Comparison of ENCODE assay signal across 13 mouse cellular contexts in the genomic region with DNA sequence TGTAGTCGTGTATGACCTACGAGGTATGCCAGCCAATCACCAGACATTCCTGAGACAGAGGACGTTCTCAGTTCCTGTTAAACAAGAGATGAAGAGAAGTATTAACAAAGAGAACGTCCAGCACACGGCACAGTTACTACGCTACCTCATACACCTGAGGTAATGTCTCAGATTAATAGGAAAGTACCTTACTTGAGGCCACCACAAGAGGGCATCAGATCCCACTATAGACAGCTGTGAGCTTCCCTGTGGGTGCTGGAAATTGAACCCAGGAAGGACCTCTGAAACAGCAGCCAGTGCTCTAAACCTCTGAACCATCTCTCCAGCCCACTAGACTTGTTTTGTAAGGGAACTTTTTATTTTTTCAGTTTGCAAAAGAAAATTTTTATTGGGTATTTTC. TPM values are rescaled to one million over a fixed set of nuclear protein-coding genes. Genes with fewer than 3 reads are reported as not detected.
DNase-seq lines count a peak whose midpoint lies in the region; ATAC-seq and TF ChIP-seq lines count a peak whose summit lies in the region.
"Had no signal": no experiment of that assay in that cellular context is flagged by ENCODE, and none has a peak within 500 bp of the region (broad histone marks: within the 10 kb centered on the region; RNA-seq: fewer than 3 reads in every experiment).

No protein-coding gene starts in this region.

- H3K79me2 ChIP-seq in MEL (ENCODE audit: control insufficient read depth, insufficient read depth, low read length, poor library complexity) = no peaks in the 10 kb centered on the region

- no peak overlapping the region for H3K4me2 ChIP-seq in midbrain, embryonic 14.5 days (ENCODE audit: low read length)
- H3K4me2 ChIP-seq in midbrain, embryonic 11.5 days = no peak overlapping the region
- H3K4me2 ChIP-seq in midbrain, embryonic 16.5 days (ENCODE audit: low read length) = no peak overlapping the region
- H3K4me2 ChIP-seq: limb, embryonic 13.5 days had no signal

- no peak for TF ChIP-seq EP300 in MEL (IDR thresholded peaks at IDR 0.05; ENCODE audit: low read depth in 1 of 2, low read length in 2 of 2)

- DNase-seq in heart, adult 11 months = peak; percentile 44
- no peak for DNase-seq in heart, postnatal 14 days
- DNase-seq in midbrain, embryonic 14.5 days = peak; percentile 44
- no peak for DNase-seq in midbrain, embryonic 11.5 days (ENCODE audit: low spot score, missing footprints)
- DNase-seq in MEL (ENCODE audit: low read depth, low spot score) = peak; percentile 49
- no peak for DNase-seq in cerebellum, postnatal 25 days
- DNase-seq: cerebellum, postnatal 10 days; heart, postnatal 10 days; kidney, postnatal 14 days had no signal

- peak; percentile 26 to 54 (median 53); a peak in 4 of 6 replicates for TF ChIP-seq CTCF in MEL (IDR thresholded peaks at IDR 0.05 in 2 of 3, conservative IDR thresholded peaks at IDR 0.05 in 1 of 3; ENCODE audit: control insufficient read depth in 1 of 3, insufficient read depth in 1 of 3, low read depth in 2 of 3, low read length in 3 of 3, poor library complexity in 1 of 3, severe bottlenecking in 1 of 3)

- no peak for ATAC-seq in midbrain, embryonic 14.5 days (ENCODE audit: low FRiP score, low TSS enrichment)
- ATAC-seq in midbrain, embryonic 11.5 days (ENCODE audit: low FRiP score) = no peak
- ATAC-seq in neutrophil, adult 5-6 weeks (ENCODE audit: extremely low read depth, insufficient number of reproducible peaks, low FRiP score, poor library complexity, severe bottlenecking) = peak; percentile 55; the same call in 1 of the 2 replicates
- no peak for ATAC-seq in midbrain, embryonic 16.5 days
- ATAC-seq: forebrain, embryonic 16.5 days had no signal

- no peak for TF ChIP-seq POLR2A in MEL (IDR thresholded peaks at IDR 0.05; ENCODE audit: control insufficient read depth in 1 of 2, insufficient read depth in 1 of 2, low read depth in 1 of 2, low read length in 2 of 2, poor library complexity in 1 of 2)

- H3K4me3 ChIP-seq in midbrain, embryonic 14.5 days (replicated peaks; ENCODE audit: low read depth, low read length) = no peak overlapping the region
- H3K4me3 ChIP-seq in midbrain, embryonic 11.5 days (ENCODE audit: low read depth, low read length) = no peak overlapping the region
- H3K4me3 ChIP-seq in MEL (ENCODE audit: control insufficient read depth in 1 of 2, insufficient read depth in 1 of 2, low read depth in 2 of 2, low read length in 2 of 2) = no peak overlapping the region
- H3K4me3 ChIP-seq in midbrain, embryonic 16.5 days (ENCODE audit: low read depth, low read length) = no peak overlapping the region
- H3K4me3 ChIP-seq: limb, embryonic 13.5 days had no signal

- no peaks in the 10 kb centered on the region for H3K27me3 ChIP-seq in midbrain, embryonic 14.5 days (ENCODE audit: control insufficient read depth, insufficient read depth, low read length)
- no peaks in the 10 kb centered on the region for H3K27me3 ChIP-seq in midbrain, embryonic 11.5 days (ENCODE audit: control insufficient read depth, insufficient read depth, low read length)
- H3K27me3 ChIP-seq in MEL (ENCODE audit: control insufficient read depth in 1 of 2, insufficient read depth in 2 of 2, low read length in 2 of 2) = no peaks in the 10 kb centered on the region
- no peaks in the 10 kb centered on the region for H3K27me3 ChIP-seq in midbrain, embryonic 16.5 days (ENCODE audit: control insufficient read depth, insufficient read depth, low read depth, low read length)
- H3K27me3 ChIP-seq: limb, embryonic 13.5 days had no signal

- no peaks in the 10 kb centered on the region for H3K4me1 ChIP-seq in midbrain, embryonic 14.5 days (ENCODE audit: control insufficient read depth, insufficient read depth, low read length)
- no peaks in the 10 kb centered on the region for H3K4me1 ChIP-seq in midbrain, embryonic 11.5 days (ENCODE audit: control insufficient read depth, insufficient read depth, low read length)
- peaks cover 2 to 8% of the 10 kb centered on the region in 2 experiments; a peak in 3 of 4 replicates for H3K4me1 ChIP-seq in MEL (ENCODE audit: control insufficient read depth in 1 of 2, insufficient read depth in 2 of 2, low read length in 2 of 2)
- no peaks in the 10 kb centered on the region for H3K4me1 ChIP-seq in midbrain, embryonic 16.5 days (ENCODE audit: control insufficient read depth, insufficient read depth, low read length)
- H3K4me1 ChIP-seq: limb, embryonic 13.5 days had no signal

- 73% methylated on average over 6 of the region's 6 CpGs for WGBS in midbrain, embryonic 14.5 days
- 71% methylated on average over 6 of the region's 6 CpGs for WGBS in midbrain, embryonic 11.5 days
- 75% methylated on average over 6 of the region's 6 CpGs for WGBS in midbrain, embryonic 16.5 days

- peak; percentile 27 for TF ChIP-seq RAD21 in MEL (IDR thresholded peaks at IDR 0.05; ENCODE audit: low read depth, low read length)

- peaks cover 48% of the 10 kb centered on the region for H3K36me3 ChIP-seq in midbrain, embryonic 14.5 days (ENCODE audit: control insufficient read depth, insufficient read depth, low read length)
- H3K36me3 ChIP-seq in midbrain, embryonic 11.5 days (ENCODE audit: control insufficient read depth, insufficient read depth, low read length) = no peaks in the 10 kb centered on the region
- peaks cover 0 to 4% of the 10 kb centered on the region in 2 experiments; a peak in 3 of 4 replicates for H3K36me3 ChIP-seq in MEL (ENCODE audit: control insufficient read depth in 1 of 2, insufficient read depth in 2 of 2, low read length in 2 of 2)
- H3K36me3 ChIP-seq in midbrain, embryonic 16.5 days (ENCODE audit: control insufficient read depth, insufficient read depth, low read length) = peaks cover 16% of the 10 kb centered on the region

- no peaks in the 10 kb centered on the region for H3K9me3 ChIP-seq in midbrain, embryonic 14.5 days (ENCODE audit: control insufficient read depth, low read length)
- H3K9me3 ChIP-seq in midbrain, embryonic 11.5 days (ENCODE audit: control insufficient read depth, low read length) = no peaks in the 10 kb centered on the region
- no peaks in the 10 kb centered on the region for H3K9me3 ChIP-seq in MEL (replicated peaks; ENCODE audit: insufficient read depth, low read length)
- no peaks in the 10 kb centered on the region for H3K9me3 ChIP-seq in midbrain, embryonic 16.5 days (replicated peaks; ENCODE audit: control insufficient read depth, low read length, poor library complexity, severe bottlenecking)
- H3K9me3 ChIP-seq: limb, embryonic 13.5 days had no signal

- no peak overlapping the region for H3K27ac ChIP-seq in midbrain, embryonic 14.5 days (replicated peaks; ENCODE audit: low read depth, low read length)
- no peak overlapping the region for H3K27ac ChIP-seq in midbrain, embryonic 11.5 days (ENCODE audit: low read depth, low read length)
- H3K27ac ChIP-seq in MEL (ENCODE audit: control insufficient read depth, low read depth, low read length) = no peak overlapping the region
- no peak overlapping the region for H3K27ac ChIP-seq in midbrain, embryonic 16.5 days (ENCODE audit: low read length)
- H3K27ac ChIP-seq: limb, embryonic 13.5 days had no signal

- H3K9ac ChIP-seq in midbrain, embryonic 14.5 days (replicated peaks; ENCODE audit: low read length) = no peak overlapping the region
- H3K9ac ChIP-seq in midbrain, embryonic 11.5 days (ENCODE audit: low read length) = no peak overlapping the region
- no peak overlapping the region for H3K9ac ChIP-seq in MEL (ENCODE audit: control insufficient read depth, low read depth, low read length, poor library complexity, severe bottlenecking)
- H3K9ac ChIP-seq in midbrain, embryonic 16.5 days (ENCODE audit: low read depth, low read length) = no peak overlapping the region
- H3K9ac ChIP-seq: limb, embryonic 13.5 days had no signal

- intact Hi-C loops in heart, postnatal 14 days (cut with DNase I) = no loop called here

TF ChIP-seq in MEL, 35 proteins besides CTCF, POLR2A, EP300 and RAD21:
- TF ChIP-seq NELFE (IDR thresholded peaks at IDR 0.05; ENCODE audit: low read depth, low read length) = no peak
- TF ChIP-seq GATA1 (IDR thresholded peaks at IDR 0.05; ENCODE audit: low read depth, low read length) = no peak
- TF ChIP-seq POLR2AphosphoS5 (IDR thresholded peaks at IDR 0.05; ENCODE audit: borderline replicate concordance, low read depth, low read length) = no peak
- TF ChIP-seq SMC3 (IDR thresholded peaks at IDR 0.05; ENCODE audit: low read depth, low read length) = peak; percentile 43
- TF ChIP-seq CHD2 (IDR thresholded peaks at IDR 0.05; ENCODE audit: low read length) = no peak
- no peak for TF ChIP-seq JUND (IDR thresholded peaks at IDR 0.05; ENCODE audit: low read depth, low read length)
- no peak for TF ChIP-seq TAL1 (IDR thresholded peaks at IDR 0.05; ENCODE audit: low read length)
- no peak for TF ChIP-seq USF2 (IDR thresholded peaks at IDR 0.05; ENCODE audit: borderline replicate concordance in 1 of 2, insufficient read depth in 1 of 2, low read depth in 1 of 2, low read length in 2 of 2)
- TF ChIP-seq RCOR1 (IDR thresholded peaks at IDR 0.05; ENCODE audit: low read depth, low read length) = no peak

RNA-seq across cellular contexts. Expression of a gene that starts 11.7 kb away (rescaled TPM):
- total RNA-seq in heart, postnatal 14 days (2021) = 100 to 1,000 TPM; 134 to 143 TPM
- 217 and 234 TPM in 2 replicates for polyA plus RNA-seq in midbrain, embryonic 14.5 days (2014; fragmentation: Nextera tagmentation; extraction: Ambion mirVana)
- polyA plus RNA-seq in midbrain, embryonic 11.5 days (2014; fragmentation: Nextera tagmentation; extraction: Ambion mirVana) = 353 and 371 TPM in 2 replicates
- total RNA-seq in MEL (2012; rRNA removed) = 220 and 237 TPM in 2 replicates
- 100 to 1,000 TPM in 1 of 2 experiments, not detected in 1; 230 TPM for polyA plus RNA-seq in MEL (2012; ENCODE audit: insufficient read depth in 1 of 2, insufficient read length in 2 of 2, low read depth in 1 of 2, low replicate concordance in 2 of 2, missing spikeins in 1 of 2)
- 110 and 123 TPM in 2 replicates for total RNA-seq in neutrophil, adult 5-6 weeks (2017)
- 208 and 215 TPM in 2 replicates for polyA plus RNA-seq in midbrain, embryonic 16.5 days (2015; fragmentation: Nextera tagmentation; extraction: Ambion mirVana)

RNA-seq across cellular contexts. Expression of a gene that starts 45.1 kb away (rescaled TPM):
- 10 to 100 TPM; 12.3 to 13.8 TPM for total RNA-seq in heart, postnatal 14 days (2021)
- polyA plus RNA-seq in midbrain, embryonic 14.5 days (2014; fragmentation: Nextera tagmentation; extraction: Ambion mirVana) = 36.4 and 48.0 TPM in 2 replicates
- polyA plus RNA-seq in midbrain, embryonic 11.5 days (2014; fragmentation: Nextera tagmentation; extraction: Ambion mirVana) = 27.9 and 29.2 TPM in 2 replicates
- 18.9 and 19.8 TPM in 2 replicates for total RNA-seq in MEL (2012; rRNA removed)
- polyA plus RNA-seq in MEL (2012; ENCODE audit: insufficient read depth in 1 of 2, insufficient read length in 2 of 2, low read depth in 1 of 2, low replicate concordance in 2 of 2, missing spikeins in 1 of 2) = 100 to 1,000 TPM in 1 of 2 experiments, 10 to 100 TPM in 1; 49.0 to 208 TPM
- 177 and 183 TPM in 2 replicates for total RNA-seq in neutrophil, adult 5-6 weeks (2017)
- polyA plus RNA-seq in midbrain, embryonic 16.5 days (2015; fragmentation: Nextera tagmentation; extraction: Ambion mirVana) = 26.1 and 31.7 TPM in 2 replicates

Comparison
In these comparisons a context has a peak if more than half of its experiments do, and no peak if none do; other contexts are left out.
1. DNase-seq: peak in heart, adult 11 months (single experiment), midbrain, embryonic 14.5 days (single experiment) and MEL (single experiment); none in heart, postnatal 14 days (0 of 2), midbrain, embryonic 11.5 days (single experiment) and cerebellum, postnatal 25 days (0 of 2).